In the genomic region with DNA sequence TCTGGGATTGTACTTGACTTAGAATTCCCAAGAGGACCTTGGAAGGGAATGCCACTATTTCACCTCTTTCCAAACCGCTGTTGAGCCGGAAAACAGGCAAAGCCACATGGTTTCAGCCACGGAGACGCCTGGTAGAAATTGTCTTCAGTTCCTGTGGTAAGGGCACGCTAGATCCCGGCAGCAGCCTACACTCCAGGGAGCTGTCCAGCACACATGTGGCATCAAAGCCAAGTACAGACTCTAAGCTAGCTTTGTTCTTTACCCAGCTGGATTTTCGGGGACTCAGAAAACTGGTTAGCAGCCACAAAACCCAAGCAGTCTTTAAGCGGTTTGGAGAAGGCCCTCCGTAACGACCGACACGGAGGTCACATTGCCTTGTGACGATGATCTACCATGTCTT, we compare ENCODE assay signal across 15 mouse cellular contexts.
DNase-seq lines count a peak whose midpoint lies in the region; ATAC-seq and TF ChIP-seq lines count a peak whose summit lies in the region.
"Had no signal": no experiment of that assay in that cellular context is flagged by ENCODE, and none has a peak within 500 bp of the region (broad histone marks: within the 10 kb centered on the region; RNA-seq: fewer than 3 reads in every experiment).

No protein-coding gene starts in this region.

- H3K9ac ChIP-seq in liver, embryonic 12.5 days = no peak overlapping the region
- H3K9ac ChIP-seq: midbrain, embryonic 13.5 days; neural tube, embryonic 12.5 days had no signal

- ATAC-seq in liver, embryonic 12.5 days = no peak
- ATAC-seq: activated CD4-positive, CD25-positive, alpha-beta regulatory T cell, adult 4 months; forebrain, embryonic 16.5 days; midbrain, embryonic 13.5 days had no signal

- TF ChIP-seq POLR2A in kidney, adult 2 months (IDR thresholded peaks at IDR 0.05; ENCODE audit: low read depth, low read length) = no peak

- no peak overlapping the region for H3K4me3 ChIP-seq in kidney, adult 2 months (ENCODE audit: insufficient read depth, low read depth, low read length)
- H3K4me3 ChIP-seq in liver, embryonic 12.5 days = no peak overlapping the region
- H3K4me3 ChIP-seq: midbrain, embryonic 13.5 days; neural tube, embryonic 12.5 days had no signal

- intact Hi-C loops in left cerebral cortex, postnatal 10 days (cut with DNase I) = no loop called here

- TF ChIP-seq CTCF in kidney, adult 2 months (conservative IDR thresholded peaks at IDR 0.05; ENCODE audit: insufficient read depth, insufficient read length, low read depth, low read length) = no peak

- no peak overlapping the region for H3K27ac ChIP-seq in kidney, adult 2 months (ENCODE audit: insufficient read depth, low read depth, low read length)
- H3K27ac ChIP-seq in liver, embryonic 12.5 days = no peak overlapping the region
- H3K27ac ChIP-seq: midbrain, embryonic 13.5 days; neural tube, embryonic 12.5 days had no signal

- H3K27me3 ChIP-seq in kidney, adult 2 months (replicated peaks; ENCODE audit: control insufficient read depth, insufficient read depth, low read length) = no peaks in the 10 kb centered on the region
- no peaks in the 10 kb centered on the region for H3K27me3 ChIP-seq in liver, embryonic 12.5 days (replicated peaks)
- H3K27me3 ChIP-seq: neural tube, embryonic 12.5 days had no signal

- 52% methylated on average over 13 of the region's 13 CpGs for WGBS in kidney, adult 2 months
- WGBS in liver, embryonic 12.5 days (ENCODE audit: insufficient replicate concordance) = 63% methylated on average over 13 of the region's 13 CpGs

- no peaks in the 10 kb centered on the region for H3K36me3 ChIP-seq in kidney, adult 2 months (ENCODE audit: control insufficient read depth, insufficient read depth, low read length)
- no peaks in the 10 kb centered on the region for H3K36me3 ChIP-seq in liver, embryonic 12.5 days
- H3K36me3 ChIP-seq: midbrain, embryonic 13.5 days; neural tube, embryonic 12.5 days had no signal

- DNase-seq in adrenal gland, postnatal 14 days = peak; percentile 27
- no peak for DNase-seq in adrenal gland, adult 2 months
- peak; percentile 60 to 64 for DNase-seq in kidney, postnatal 4 days
- DNase-seq in kidney, adult 2 months = no peak
- DNase-seq in NIH3T3 (ENCODE audit: low read depth) = peak; percentile 30
- peak; percentile 38 for DNase-seq in forelimb bud, embryonic 11.5 days (ENCODE audit: low read depth, low spot score)
- no peak for DNase-seq in left cerebral cortex, postnatal 10 days (ENCODE audit: extremely low spot score in 1 of 2, low spot score in 2 of 2)
- DNase-seq: cerebellum, postnatal 10 days; kidney, adult 18-20 months; layer of hippocampus, adult 9-11 months had no signal

- no peaks in the 10 kb centered on the region for H3K9me3 ChIP-seq in liver, embryonic 12.5 days (replicated peaks)
- H3K9me3 ChIP-seq: midbrain, embryonic 13.5 days; neural tube, embryonic 12.5 days had no signal

- H3K4me2 ChIP-seq in liver, embryonic 12.5 days = no peak overlapping the region
- H3K4me2 ChIP-seq: midbrain, embryonic 13.5 days; neural tube, embryonic 12.5 days had no signal

- no peaks in the 10 kb centered on the region for H3K4me1 ChIP-seq in kidney, adult 2 months (ENCODE audit: control insufficient read depth, insufficient read depth, low read length)
- H3K4me1 ChIP-seq in liver, embryonic 12.5 days = peaks cover 23% of the 10 kb centered on the region
- H3K4me1 ChIP-seq: neural tube, embryonic 12.5 days had no signal

Comparison
In these comparisons a context has a peak if more than half of its experiments do, and no peak if none do; other contexts are left out.
1. DNase-seq: peak in adrenal gland, postnatal 14 days (single experiment), kidney, postnatal 4 days (2 of 2), NIH3T3 (single experiment) and forelimb bud, embryonic 11.5 days (single experiment); none in adrenal gland, adult 2 months (single experiment), kidney, adult 2 months (single experiment) and left cerebral cortex, postnatal 10 days (0 of 2).